Mouse (Mus musculus): ENCODE results near the gene Rhot2. TPM values are rescaled to one million over a fixed set of nuclear protein-coding genes. Genes with fewer than 3 reads are reported as not detected.
"Not testable (repeated sequence)": the region's sequence is repeated elsewhere in the genome, so short reads cannot be mapped to it uniquely, and the experiment has no call there.

Rhot2 gene
- polyA plus RNA-seq, 1 experiment: 87.5 TPM

DNA sequence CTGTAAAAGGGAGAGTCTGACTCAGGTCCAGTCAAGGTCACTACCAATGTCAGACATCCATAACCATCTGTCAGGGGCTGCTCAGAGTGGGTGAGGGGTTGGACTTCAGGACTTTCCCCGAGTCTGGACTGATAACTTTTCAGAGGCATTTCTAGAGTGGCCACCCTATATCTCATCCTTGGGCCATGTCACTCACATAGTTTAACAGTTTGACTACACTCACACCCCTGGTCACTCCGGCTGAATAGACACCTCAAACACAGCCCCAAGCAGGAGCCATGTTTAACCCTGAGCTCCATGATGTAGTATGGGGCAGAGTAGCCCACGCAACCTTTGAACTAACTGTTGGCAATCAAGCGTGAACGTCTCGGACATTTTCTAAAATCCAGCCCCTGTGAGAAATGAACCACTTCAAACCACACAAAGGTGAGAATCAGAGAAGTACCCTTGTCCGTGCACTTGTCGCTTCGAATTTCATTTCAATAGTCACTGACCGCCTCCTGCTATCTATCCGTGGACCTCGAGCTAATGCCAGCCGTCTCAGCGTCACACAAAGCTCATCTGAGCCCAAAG is 29.6 kb upstream of the Rhot2 start:
- H3K27ac ChIP-seq (ENCODE audit: insufficient read depth, low read depth, low read length): no peak overlapping the region; the same call in 1 of the 2 replicates
- peak overlapping the region; percentile 78 for H3K4me3 ChIP-seq (ENCODE audit: low read depth, low read length)
- TF ChIP-seq POLR2A (IDR thresholded peaks at IDR 0.05; ENCODE audit: low read depth, low read length) (no peak), CTCF (IDR thresholded peaks at IDR 0.05; ENCODE audit: extremely low read depth, insufficient read length, insufficient replicate concordance, low read depth, low read length) (no peak)
- WGBS: 9% methylated on average over 14 of the region's 14 CpGs
- peaks cover 7% of the 10 kb centered on the region; the same call in 1 of the 2 replicates for H3K36me3 ChIP-seq (ENCODE audit: control insufficient read depth, insufficient read depth, low read length)
- peaks cover 10% of the 10 kb centered on the region for H3K4me1 ChIP-seq (ENCODE audit: control insufficient read depth, insufficient read depth, insufficient read length, low read length)
- H3K27me3 ChIP-seq (ENCODE audit: control insufficient read depth, insufficient read depth, low read length): no peaks in the 10 kb centered on the region

DNA sequence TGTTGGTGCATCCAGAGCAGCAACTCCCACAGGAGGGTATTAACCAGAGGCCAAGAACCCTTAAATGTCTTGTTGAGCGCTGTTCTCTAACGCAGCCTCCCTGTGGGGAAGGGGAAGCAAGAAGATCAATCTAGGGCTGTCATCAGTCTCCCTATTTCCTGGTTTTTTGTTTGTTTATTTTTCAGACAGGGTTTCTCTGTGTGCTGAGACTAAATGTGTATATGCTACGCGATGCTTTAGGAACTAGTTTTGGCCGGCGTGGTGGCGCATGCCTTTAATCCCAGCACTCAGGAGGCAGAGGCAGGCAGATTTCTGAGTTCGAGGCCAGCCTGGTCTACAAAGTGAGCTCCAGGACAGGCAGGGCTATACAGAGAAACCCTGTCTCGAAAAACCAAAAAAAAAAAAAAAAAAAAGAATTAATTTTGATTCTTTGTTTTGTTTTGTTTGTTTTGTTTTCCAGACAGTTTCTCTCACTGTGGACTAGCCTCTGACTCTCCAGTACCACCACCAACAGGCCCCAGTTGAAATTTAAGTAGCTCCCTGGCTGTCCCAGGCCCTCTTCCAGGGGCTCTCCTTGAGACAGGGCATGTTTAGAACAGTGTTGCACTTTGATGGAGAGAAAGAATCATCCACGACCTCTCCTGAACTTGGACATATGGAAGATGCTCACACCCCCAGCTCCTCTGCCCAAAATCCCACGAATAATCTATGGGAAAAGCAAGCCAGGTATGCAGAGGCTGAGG is 28.9 kb upstream of the Rhot2 start:
- H3K27me3 ChIP-seq (ENCODE audit: control insufficient read depth, insufficient read depth, low read length): no peaks in the 10 kb centered on the region
- peaks cover 13% of the 10 kb centered on the region for H3K4me1 ChIP-seq (ENCODE audit: control insufficient read depth, insufficient read depth, insufficient read length, low read length)
- peaks cover 6% of the 10 kb centered on the region; the same call in 1 of the 2 replicates for H3K36me3 ChIP-seq (ENCODE audit: control insufficient read depth, insufficient read depth, low read length)
- TF ChIP-seq POLR2A (IDR thresholded peaks at IDR 0.05; ENCODE audit: low read depth, low read length): no peak
- no peak for TF ChIP-seq CTCF (IDR thresholded peaks at IDR 0.05; ENCODE audit: extremely low read depth, insufficient read length, insufficient replicate concordance, low read depth, low read length)
- no peak overlapping the region for H3K4me3 ChIP-seq (ENCODE audit: low read depth, low read length)
- 82% methylated on average over 11 of the region's 11 CpGs for WGBS
- H3K27ac ChIP-seq (ENCODE audit: insufficient read depth, low read depth, low read length): no peak overlapping the region

DNA sequence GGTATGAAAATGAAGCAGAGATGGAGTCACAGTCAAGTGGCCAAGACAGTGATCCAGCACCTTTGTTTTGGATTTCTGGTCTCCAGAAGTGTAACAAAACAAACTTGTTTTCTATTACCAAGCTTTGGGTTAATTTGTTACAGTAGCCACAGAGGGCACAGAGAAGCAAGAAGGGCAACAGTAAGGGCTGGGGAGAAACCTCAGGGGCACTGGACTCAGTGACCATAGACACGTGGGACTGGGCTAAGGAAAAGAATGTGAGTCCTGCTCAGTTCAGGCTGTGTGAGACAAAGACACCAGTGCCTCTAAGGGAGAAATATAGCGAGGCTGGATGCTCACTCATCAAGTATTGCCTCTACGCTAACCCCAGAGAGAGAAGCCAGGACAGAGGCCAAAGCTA is 28.0 kb upstream of the Rhot2 start:
- TF ChIP-seq CTCF (IDR thresholded peaks at IDR 0.05; ENCODE audit: extremely low read depth, insufficient read length, insufficient replicate concordance, low read depth, low read length) (no peak), POLR2A (IDR thresholded peaks at IDR 0.05; ENCODE audit: low read depth, low read length) (no peak)
- Histone ChIP-seq H3K4me3 (ENCODE audit: low read depth, low read length) (no peak overlapping the region), H3K27ac (ENCODE audit: insufficient read depth, low read depth, low read length) (no peak overlapping the region), H3K36me3 (ENCODE audit: control insufficient read depth, insufficient read depth, low read length) (peaks cover under 1% of the 10 kb centered on the region; the same call in 1 of the 2 replicates), H3K27me3 (ENCODE audit: control insufficient read depth, insufficient read depth, low read length) (no peaks in the 10 kb centered on the region), H3K4me1 (ENCODE audit: control insufficient read depth, insufficient read depth, insufficient read length, low read length) (peaks cover 15% of the 10 kb centered on the region)
- 93% methylated on average over 3 of the region's 3 CpGs for WGBS

DNA sequence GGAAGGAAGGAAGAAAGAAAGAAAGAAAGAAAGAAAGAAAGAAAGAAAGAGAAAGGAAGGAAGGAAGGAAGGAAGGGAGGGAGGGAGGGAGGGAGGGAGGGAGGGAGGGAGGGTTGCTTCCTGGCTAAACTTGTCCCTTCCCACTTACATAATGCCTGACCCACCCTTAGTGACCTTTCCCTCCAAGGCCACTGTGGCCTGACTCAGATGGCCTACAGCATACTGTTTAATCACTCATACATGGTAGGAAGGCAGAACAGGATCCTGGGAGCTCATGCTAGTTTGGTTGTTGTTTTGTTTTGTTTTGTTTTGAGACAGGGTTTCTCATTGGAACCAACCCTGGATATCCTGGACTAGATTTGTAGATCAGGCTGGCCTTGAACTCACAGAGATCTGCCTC is 26.9 kb upstream of the Rhot2 start:
- H3K4me3 ChIP-seq (ENCODE audit: low read depth, low read length); H3K36me3 ChIP-seq (ENCODE audit: control insufficient read depth, insufficient read depth, low read length); H3K27ac ChIP-seq (ENCODE audit: insufficient read depth, low read depth, low read length); H3K27me3 ChIP-seq (ENCODE audit: control insufficient read depth, insufficient read depth, low read length): not testable (repeated sequence)
- peaks cover 18% of the 10 kb centered on the region for H3K4me1 ChIP-seq (ENCODE audit: control insufficient read depth, insufficient read depth, insufficient read length, low read length)

DNA sequence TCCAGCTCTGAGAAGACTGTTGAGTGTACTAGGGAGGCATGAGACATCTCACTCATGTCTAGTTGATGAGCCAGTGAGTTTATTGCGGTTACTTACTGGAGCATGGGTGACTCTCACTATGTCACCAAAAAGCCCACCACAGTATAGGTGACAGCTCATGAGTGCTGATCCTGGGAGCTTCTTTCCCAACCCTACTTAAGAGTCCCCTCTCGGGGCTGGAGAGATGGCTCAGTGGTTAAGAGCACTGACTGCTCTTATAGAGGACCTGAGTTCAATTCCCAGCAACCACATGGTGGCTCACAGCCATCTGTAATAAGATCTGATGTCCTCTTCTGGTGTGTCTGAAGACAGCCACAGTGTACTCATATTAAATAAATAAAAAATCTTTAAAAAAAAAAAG is 25.3 kb upstream of the Rhot2 start:
- Histone ChIP-seq H3K36me3 (ENCODE audit: control insufficient read depth, insufficient read depth, low read length) (no peaks in the 10 kb centered on the region), H3K4me1 (ENCODE audit: control insufficient read depth, insufficient read depth, insufficient read length, low read length) (peaks cover 20% of the 10 kb centered on the region), H3K27me3 (ENCODE audit: control insufficient read depth, insufficient read depth, low read length) (no peaks in the 10 kb centered on the region), H3K4me3 (ENCODE audit: low read depth, low read length) (no peak overlapping the region), H3K27ac (ENCODE audit: insufficient read depth, low read depth, low read length) (no peak overlapping the region)
- TF ChIP-seq CTCF (IDR thresholded peaks at IDR 0.05; ENCODE audit: extremely low read depth, insufficient read length, insufficient replicate concordance, low read depth, low read length): no peak
- TF ChIP-seq POLR2A (IDR thresholded peaks at IDR 0.05; ENCODE audit: low read depth, low read length): no peak
- WGBS: 90% methylated on average over 2 of the region's 2 CpGs

DNA sequence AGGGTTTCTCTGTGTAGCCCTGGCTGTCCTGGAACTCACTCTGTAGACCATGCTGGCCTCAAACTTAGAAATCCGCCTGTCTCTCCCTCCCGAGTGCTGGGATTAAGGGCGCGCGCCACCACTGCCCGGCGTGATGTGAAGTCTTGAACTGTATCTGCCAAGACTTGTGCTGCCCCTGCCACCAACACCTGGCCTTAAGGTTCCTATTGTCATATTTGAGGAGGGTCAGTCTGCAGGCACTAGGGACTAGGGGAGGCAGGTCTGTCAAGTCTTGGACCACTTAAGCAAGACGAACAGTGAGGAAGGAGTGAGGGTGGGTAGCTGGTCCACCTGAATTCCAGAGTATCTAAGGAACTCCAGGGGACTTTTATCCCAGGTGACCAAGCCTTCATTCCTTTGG is 24.8 kb upstream of the Rhot2 start:
- no peak overlapping the region for H3K4me3 ChIP-seq (ENCODE audit: low read depth, low read length)
- peaks cover 25% of the 10 kb centered on the region for H3K4me1 ChIP-seq (ENCODE audit: control insufficient read depth, insufficient read depth, insufficient read length, low read length)
- no peak overlapping the region for H3K27ac ChIP-seq (ENCODE audit: insufficient read depth, low read depth, low read length)
- no peaks in the 10 kb centered on the region for H3K36me3 ChIP-seq (ENCODE audit: control insufficient read depth, insufficient read depth, low read length)
- WGBS: 86% methylated on average over 8 of the region's 8 CpGs
- no peaks in the 10 kb centered on the region for H3K27me3 ChIP-seq (ENCODE audit: control insufficient read depth, insufficient read depth, low read length)
- TF ChIP-seq POLR2A (IDR thresholded peaks at IDR 0.05; ENCODE audit: low read depth, low read length) (no peak), CTCF (IDR thresholded peaks at IDR 0.05; ENCODE audit: extremely low read depth, insufficient read length, insufficient replicate concordance, low read depth, low read length) (no peak)

DNA sequence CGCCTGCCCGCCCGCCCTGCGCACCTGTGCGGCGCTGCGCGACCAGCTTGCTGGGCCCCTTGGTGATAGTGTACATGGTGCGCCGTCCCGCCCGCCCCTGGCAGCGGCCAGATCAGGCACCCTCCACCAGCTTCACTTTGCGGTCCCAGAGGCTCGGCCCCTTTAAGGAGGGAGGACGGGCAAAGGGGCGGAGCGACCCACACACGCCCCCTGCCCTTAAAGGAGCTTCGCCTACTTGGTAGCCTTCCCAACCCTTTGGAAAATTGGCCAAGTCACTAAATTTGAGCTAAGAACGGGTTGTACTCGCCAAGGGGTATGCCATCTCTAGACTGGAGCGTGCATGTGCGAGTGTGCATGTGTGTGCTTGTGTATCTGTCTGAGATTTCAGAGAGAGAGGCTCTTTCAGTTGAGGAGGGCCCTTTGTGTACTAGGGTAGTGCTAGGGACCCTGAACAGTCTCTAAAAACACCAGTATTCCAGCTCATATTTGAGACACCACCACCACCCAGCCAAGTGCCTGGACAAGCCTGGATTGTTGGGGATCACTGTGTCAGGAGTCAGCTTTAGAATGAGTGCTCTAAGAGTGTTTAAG is 24.0 kb upstream of the Rhot2 start, which contains the start of gene Mcrip2:
Mcrip2 (minus strand) TSS at position 164 of the 591 bp plus-strand sequence.
- peak within 1 kb of the TSS; percentile 64 for H3K27ac ChIP-seq (ENCODE audit: insufficient read depth, low read depth, low read length)
- TF ChIP-seq POLR2A (IDR thresholded peaks at IDR 0.05; ENCODE audit: low read depth, low read length) (peak; percentile 68), CTCF (IDR thresholded peaks at IDR 0.05; ENCODE audit: extremely low read depth, insufficient read length, insufficient replicate concordance, low read depth, low read length) (no peak)
- no peaks in the 10 kb centered on the region for H3K27me3 ChIP-seq (ENCODE audit: control insufficient read depth, insufficient read depth, low read length)
- H3K36me3 ChIP-seq (ENCODE audit: control insufficient read depth, insufficient read depth, low read length): no peaks in the 10 kb centered on the region
- WGBS: under 1% methylated on average over 24 of the region's 24 CpGs
- H3K4me1 ChIP-seq (ENCODE audit: control insufficient read depth, insufficient read depth, insufficient read length, low read length): peaks cover 31% of the 10 kb centered on the region
- H3K4me3 ChIP-seq (ENCODE audit: low read depth, low read length): peak within 1 kb of the TSS; percentile 90

Data from small intestine, adult 2 months (tissue).